Mouse (Mus musculus): ENCODE results near the gene Prpf40a.

The Prpf40a gene

DNA sequence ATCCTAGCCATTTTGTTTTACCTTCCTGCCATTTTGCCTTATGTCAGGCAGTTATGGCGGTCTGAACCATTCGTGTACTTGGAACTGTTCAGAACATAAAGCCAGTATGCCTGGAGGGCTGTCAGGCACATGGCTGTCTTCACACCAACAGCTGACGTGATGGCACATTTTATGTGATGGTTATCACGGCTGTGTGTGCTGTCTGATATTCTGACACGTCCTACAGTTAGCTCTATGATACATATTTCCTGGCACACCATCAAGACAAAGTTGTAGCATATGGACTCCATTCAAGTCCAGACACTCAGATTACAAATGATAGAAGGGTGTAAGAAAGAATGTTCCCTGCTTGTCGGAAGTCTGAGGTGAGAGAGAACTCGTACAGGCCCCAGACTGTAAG, 85.0 kb downstream of the Prpf40a start:
- DNase-seq (ENCODE audit: low read depth, low spot score) = no peak

DNA sequence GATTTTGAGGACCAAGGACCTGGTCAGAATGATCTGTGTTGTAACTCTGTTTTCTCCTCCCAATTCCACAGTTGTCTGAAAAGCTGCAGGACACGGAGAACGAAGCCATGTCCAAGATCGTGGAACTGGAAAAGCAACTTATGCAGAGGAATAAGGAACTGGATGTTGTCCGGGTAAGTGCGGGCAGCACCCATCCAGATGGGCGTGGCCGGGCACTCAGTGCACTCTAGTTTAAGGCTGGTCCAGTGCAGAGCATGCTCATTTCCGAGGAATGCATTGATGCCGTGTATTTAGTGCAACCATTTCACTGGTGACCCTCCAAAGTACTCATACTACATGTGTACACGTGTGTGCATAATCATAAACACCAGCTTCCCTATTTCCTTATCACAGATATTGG, 85.7 kb downstream of the Prpf40a start:
- no peak for DNase-seq (ENCODE audit: low read depth, low spot score)

DNA sequence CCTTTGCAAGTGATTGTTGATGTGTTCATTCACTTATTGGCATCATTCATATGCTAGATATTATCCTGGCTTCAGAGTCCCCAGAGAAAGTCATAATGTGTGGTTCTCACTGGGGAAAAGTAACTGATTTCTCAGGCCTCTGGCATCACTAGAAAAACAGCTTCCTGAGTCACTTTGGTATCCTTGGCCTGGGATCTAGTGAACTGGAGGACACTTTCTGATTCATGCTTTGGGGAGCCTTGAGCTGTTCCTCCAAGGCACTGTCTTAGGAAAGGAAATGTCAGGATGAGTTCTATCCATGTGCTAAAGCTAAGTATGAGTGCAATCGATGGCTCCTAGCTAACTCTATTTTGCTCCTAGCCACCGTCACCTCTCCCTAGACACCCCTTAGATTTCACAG, 88.2 kb downstream of the Prpf40a start:
- peak; percentile 12 for DNase-seq (ENCODE audit: low read depth, low spot score)

DNA sequence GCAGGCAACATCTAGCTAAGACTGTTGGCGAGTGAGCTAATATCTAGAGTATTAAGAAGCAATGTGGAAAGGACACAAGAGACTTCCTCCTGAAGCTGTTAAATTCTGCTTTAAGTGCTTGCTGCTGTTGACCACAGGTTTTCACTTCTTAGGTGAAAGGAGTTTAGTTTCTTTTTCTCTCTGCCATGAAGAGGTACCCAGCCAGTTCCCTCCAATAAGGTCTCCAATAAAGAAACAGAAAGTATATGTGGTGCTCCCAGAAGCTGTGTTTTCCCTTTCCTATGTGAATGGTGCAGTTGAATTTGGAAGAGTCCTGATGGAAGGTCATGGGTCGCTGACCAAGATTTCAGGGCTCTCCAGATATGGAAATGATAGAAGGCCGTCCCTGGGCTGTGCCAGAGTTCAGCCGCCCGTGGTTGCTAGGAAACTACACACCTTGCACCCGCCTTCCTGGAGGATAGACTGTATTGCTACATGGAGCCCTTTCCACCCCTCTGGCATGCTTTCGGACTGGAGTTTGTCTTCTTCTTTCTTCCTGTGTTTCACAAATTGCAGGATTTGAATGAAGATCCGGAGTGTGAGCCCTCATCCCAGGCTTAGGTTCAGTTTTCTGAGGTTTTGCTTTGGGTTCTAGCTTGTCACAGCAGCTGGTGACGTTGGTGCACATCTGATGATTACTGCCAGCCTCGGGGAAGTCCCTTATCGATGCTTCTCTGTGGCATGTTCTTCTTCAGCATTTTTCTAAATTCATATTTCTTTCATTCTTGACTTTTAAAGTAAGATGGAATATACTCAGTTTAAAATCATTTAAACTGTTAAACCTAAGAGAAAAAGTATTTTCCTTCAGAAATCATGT, 89.0 kb downstream of the Prpf40a start:
- DNase-seq (ENCODE audit: low read depth, low spot score) = no peak

DNA sequence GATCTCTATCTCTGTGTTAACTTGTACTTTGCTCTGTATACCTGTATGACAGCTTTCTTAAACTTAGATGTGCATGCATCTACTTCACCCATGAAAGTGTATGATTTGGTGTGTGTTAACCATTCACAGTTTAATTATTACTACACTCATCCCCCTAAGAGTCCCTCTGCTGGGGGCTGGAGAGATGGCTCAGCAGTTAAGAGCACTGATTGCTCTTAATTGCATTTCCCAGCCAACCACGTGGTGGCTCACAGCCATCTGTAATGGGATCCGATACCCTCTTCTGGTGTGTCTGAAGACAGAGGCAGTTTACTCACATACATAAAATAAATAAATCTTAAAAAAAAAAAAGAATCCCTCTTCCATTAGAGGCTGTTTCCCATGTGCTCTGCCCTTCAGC, 91.0 kb downstream of the Prpf40a start:
- DNase-seq (ENCODE audit: low read depth, low spot score) = no peak

DNA sequence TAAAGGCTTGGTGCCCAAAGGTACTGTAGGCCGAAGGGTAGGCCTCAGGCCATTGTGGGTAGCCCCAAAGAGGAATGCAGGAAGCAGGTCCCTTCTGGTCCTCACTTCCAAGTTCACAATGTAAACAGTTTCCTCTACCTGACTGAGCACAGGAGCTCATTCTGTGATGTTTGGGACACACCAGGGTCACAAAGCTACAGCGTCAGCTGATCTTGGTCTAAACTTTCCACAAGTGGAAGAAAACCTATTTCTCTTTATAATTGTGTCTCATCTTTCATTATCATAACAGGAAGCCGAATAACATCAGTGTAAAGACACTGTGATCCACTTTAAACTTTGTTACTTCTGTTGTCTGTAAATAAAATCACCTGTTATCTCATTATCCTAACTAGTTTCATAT, 95.6 kb downstream of the Prpf40a start:
- no peak for DNase-seq (ENCODE audit: low read depth, low spot score)

DNA sequence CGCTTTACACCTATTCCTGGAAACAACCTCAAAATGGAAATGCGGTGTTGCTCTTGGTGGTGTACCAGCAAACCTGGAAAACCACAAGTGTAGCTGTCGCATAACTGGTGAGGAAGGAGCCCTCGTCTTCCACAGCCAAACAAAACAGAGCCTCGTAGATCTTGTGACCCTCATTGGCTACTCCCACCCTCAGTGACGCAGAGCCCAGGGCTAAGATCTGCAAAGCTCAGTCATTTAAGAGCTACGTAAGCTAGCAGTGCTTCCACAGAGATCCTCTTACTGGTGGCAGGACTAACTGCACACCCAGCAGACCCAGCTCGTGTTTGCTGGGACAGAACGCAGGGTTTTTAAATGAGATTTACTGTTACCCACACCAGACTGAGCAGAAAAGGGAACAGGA, 96.1 kb downstream of the Prpf40a start:
- DNase-seq (ENCODE audit: low read depth, low spot score) = no peak

DNA sequence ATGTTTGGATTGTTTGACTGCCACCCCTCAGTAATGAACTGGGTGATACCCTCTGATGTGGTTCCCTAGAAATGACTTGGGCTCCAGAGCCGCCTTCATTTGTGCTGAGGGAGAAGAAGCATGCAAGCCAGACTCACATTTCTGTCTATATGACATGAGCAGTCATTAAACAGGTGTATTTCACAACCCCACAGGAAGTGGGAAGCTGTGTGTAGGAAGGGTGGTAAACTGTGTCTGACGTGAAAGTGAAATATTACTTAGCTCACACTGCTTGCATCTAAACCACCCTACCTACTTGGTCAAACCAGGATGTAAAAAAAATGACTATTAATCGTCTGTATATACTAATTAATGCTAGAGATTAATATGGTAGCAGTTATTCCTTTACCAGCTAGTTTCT, 102.3 kb downstream of the Prpf40a start:
- DNase-seq (ENCODE audit: low read depth, low spot score) = no peak

DNA sequence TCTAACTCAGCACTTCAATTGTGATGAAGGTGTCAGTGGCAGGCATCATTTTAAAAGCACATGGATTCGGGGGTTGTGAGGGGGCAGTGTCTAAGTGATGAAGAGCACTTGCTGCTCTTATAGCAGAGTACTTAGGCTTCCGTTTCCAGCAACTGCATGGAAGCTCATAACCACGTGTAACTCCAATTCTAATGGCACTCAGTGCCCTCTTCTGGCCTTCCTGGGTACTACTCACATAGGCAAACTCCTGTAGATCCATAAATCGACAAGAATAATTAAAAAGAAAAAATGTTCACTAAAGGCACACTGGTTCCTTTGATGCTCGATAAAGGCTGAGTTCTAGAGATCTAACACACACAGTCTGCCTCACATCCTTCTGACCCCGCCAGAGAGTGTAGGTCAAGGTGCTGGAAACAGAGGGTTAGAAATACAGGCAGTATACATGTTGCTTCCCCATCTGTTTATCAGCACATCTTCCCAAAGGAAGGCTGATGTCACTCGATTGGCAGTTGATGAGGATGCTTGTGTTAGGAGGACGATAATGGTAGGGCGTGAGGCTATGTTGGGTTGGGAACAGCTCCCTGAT, 105.4 kb downstream of the Prpf40a start:
- peak; percentile 79 for DNase-seq (ENCODE audit: low read depth, low spot score)

All from 3T3-L1 (cell line).